31 mouse cellular contexts compared by ENCODE assay signal in the genomic region with DNA sequence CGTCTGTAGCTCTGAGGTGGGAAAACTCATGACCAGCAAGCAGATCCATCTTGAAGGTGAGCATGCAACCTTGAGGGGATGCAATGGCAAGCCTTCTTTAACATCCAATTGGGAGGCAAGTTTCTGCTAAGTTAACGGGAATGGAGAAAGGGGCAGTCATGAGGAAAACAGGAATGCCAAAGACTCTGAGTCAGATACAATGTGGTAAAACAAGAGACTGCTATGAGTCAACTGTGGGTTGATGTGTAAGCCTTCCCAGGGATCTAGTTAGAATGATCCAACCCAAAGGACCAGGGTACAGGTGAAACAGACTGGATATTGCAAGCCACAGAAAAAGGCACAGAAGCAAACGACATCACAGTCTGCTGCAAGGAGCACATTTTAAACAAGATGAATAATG.
DNase-seq lines count a peak whose midpoint lies in the region; ATAC-seq and TF ChIP-seq lines count a peak whose summit lies in the region.
"Had no signal": no experiment of that assay in that cellular context is flagged by ENCODE, and none has a peak within 500 bp of the region (broad histone marks: within the 10 kb centered on the region; RNA-seq: fewer than 3 reads in every experiment).

No protein-coding gene starts in this region.

- WGBS in hindbrain, embryonic 14.5 days: 75% methylated on average over 3 of the region's 3 CpGs

- H3K36me3 ChIP-seq in C2C12 (ENCODE audit: control insufficient read depth, insufficient read depth): no peaks in the 10 kb centered on the region
- H3K36me3 ChIP-seq in hindbrain, embryonic 14.5 days (replicated peaks; ENCODE audit: control insufficient read depth, insufficient read depth): no peaks in the 10 kb centered on the region
- H3K36me3 ChIP-seq: embryonic facial prominence, embryonic 10.5 days; embryonic facial prominence, embryonic 13.5 days; heart, embryonic 12.5 days; heart, embryonic 15.5 days; hindbrain, embryonic 10.5 days; hindbrain, embryonic 13.5 days had no signal

- H3K4me1 ChIP-seq in hindbrain, embryonic 14.5 days (replicated peaks; ENCODE audit: control insufficient read depth, insufficient read depth, low read length): no peaks in the 10 kb centered on the region
- H3K4me1 ChIP-seq: embryonic facial prominence, embryonic 13.5 days; heart, embryonic 15.5 days; hindbrain, embryonic 13.5 days had no signal

- no peak overlapping the region for H3K9ac ChIP-seq in hindbrain, embryonic 14.5 days
- H3K9ac ChIP-seq: embryonic facial prominence, embryonic 13.5 days; forebrain, postnatal 0 days; heart, embryonic 12.5 days; heart, embryonic 15.5 days; hindbrain, embryonic 13.5 days had no signal

- no peak overlapping the region for H3ac ChIP-seq in C2C12 (ENCODE audit: control insufficient read depth, insufficient read length, low read depth)

- H3K4me2 ChIP-seq in hindbrain, embryonic 14.5 days (replicated peaks): no peak overlapping the region
- H3K4me2 ChIP-seq: embryonic facial prominence, embryonic 13.5 days; heart, embryonic 12.5 days; heart, embryonic 15.5 days; hindbrain, embryonic 13.5 days had no signal

- H3K79me3 ChIP-seq in C2C12 (ENCODE audit: low read depth): no peaks in the 10 kb centered on the region

- peak; percentile 70 for ATAC-seq in frontal cortex, adult (ENCODE audit: low TSS enrichment)
- peak; percentile 99 for ATAC-seq in Patski
- ATAC-seq in hindbrain, embryonic 14.5 days (ENCODE audit: low FRiP score): no peak
- ATAC-seq: activated CD4-positive, CD25-positive, alpha-beta regulatory T cell, adult 4 months; forebrain, embryonic 14.5 days; forebrain, postnatal 0 days; hindbrain, postnatal 0 days; inflammation-experienced regulatory T-cells, adult 6 months; intestine, postnatal 0 days had no signal

- no peak for TF ChIP-seq CTCF in C2C12 (IDR thresholded peaks at IDR 0.05; ENCODE audit: control insufficient read depth, insufficient read depth, insufficient read length)
- no peak for TF ChIP-seq CTCF in Patski (IDR thresholded peaks at IDR 0.05)

- no peak overlapping the region for H3K27ac ChIP-seq in hindbrain, embryonic 14.5 days
- H3K27ac ChIP-seq: embryonic facial prominence, embryonic 10.5 days; embryonic facial prominence, embryonic 13.5 days; gastrocnemius, adult 2 months; heart, embryonic 15.5 days; hindbrain, embryonic 10.5 days; hindbrain, embryonic 13.5 days; hindbrain, postnatal 0 days had no signal

- H3K27me3 ChIP-seq in C2C12 (ENCODE audit: control insufficient read depth, insufficient read depth, insufficient read length) (no peaks in the 10 kb centered on the region), Patski (no peaks in the 10 kb centered on the region)
- H3K27me3 ChIP-seq in hindbrain, embryonic 14.5 days (ENCODE audit: control insufficient read depth, insufficient read depth, low read length): no peaks in the 10 kb centered on the region
- H3K27me3 ChIP-seq: embryonic facial prominence, embryonic 13.5 days; heart, embryonic 12.5 days; heart, embryonic 15.5 days; hindbrain, embryonic 13.5 days had no signal

- H3K79me2 ChIP-seq in C2C12 (ENCODE audit: control insufficient read depth, insufficient read depth): no peaks in the 10 kb centered on the region

- H3K9me3 ChIP-seq in hindbrain, embryonic 14.5 days (ENCODE audit: control insufficient read depth, low read length): 0 out of 2 replicates have a peak, but pooled peaks cover 6% of the 10 kb centered on the region
- H3K9me3 ChIP-seq: embryonic facial prominence, embryonic 10.5 days; embryonic facial prominence, embryonic 13.5 days; heart, embryonic 12.5 days; heart, embryonic 15.5 days; hindbrain, embryonic 10.5 days had no signal

- DNase-seq in frontal cortex, postnatal 36 days (ENCODE audit: low spot score in 2 of 2): no peak
- DNase-seq in Patski (ENCODE audit: low read depth, low spot score): peak; percentile 54
- DNase-seq in fibroblast of lung, adult 2 months (ENCODE audit: low read depth): peak; percentile 54
- DNase-seq in kidney, adult 11 months: no peak
- no peak for DNase-seq in hindbrain, embryonic 14.5 days (ENCODE audit: low spot score)
- no peak for DNase-seq in right cerebral cortex, postnatal 4 days
- DNase-seq: adrenal gland, postnatal 10 days; cerebellum, adult 11-12 months; cerebellum, adult 8-10 months; cerebellum, postnatal 10 days; cerebellum, postnatal 36 days; embryo, embryonic 11 days; forebrain, postnatal 0 days; gastrocnemius, adult 2 months; gastrocnemius, postnatal 14 days; heart, adult 11 months; heart, postnatal 10 days; heart, postnatal 36 days had no signal

- CTCF ChIA-PET in Patski (lab: Charles Lee): interaction anchor here (1.1 kb wide), 1 partner anchor 11 kb away, joined by 3 read pairs; no protein-coding TSS in a partner anchor

- POLR2A ChIA-PET in Patski (lab: Charles Lee): interaction anchor here (0.6 kb wide), 1 partner anchor 61 kb away, joined by 3 read pairs; no protein-coding TSS in a partner anchor

- in situ Hi-C loops in Patski (cut with MboI; ENCODE audit: low pct_unique_long_range_greater_than_20kb): no loop called here

- no peak overlapping the region for H3K4me3 ChIP-seq in C2C12 (ENCODE audit: insufficient read depth, poor library complexity, severe bottlenecking)
- H3K4me3 ChIP-seq in hindbrain, embryonic 14.5 days (replicated peaks; ENCODE audit: low read length): no peak overlapping the region
- H3K4me3 ChIP-seq: embryonic facial prominence, embryonic 10.5 days; embryonic facial prominence, embryonic 13.5 days; gastrocnemius, adult 2 months; heart, embryonic 12.5 days; heart, embryonic 15.5 days; hindbrain, embryonic 10.5 days; hindbrain, embryonic 13.5 days had no signal

TF ChIP-seq in C2C12, 6 proteins besides CTCF, POLR2A, EP300 and RAD21:
- TF ChIP-seq FOSL1 (IDR thresholded peaks at IDR 0.05; ENCODE audit: insufficient read depth, low read length, poor library complexity, severe bottlenecking): peak; percentile 95
- TF ChIP-seq MYOG (IDR thresholded peaks at IDR 0.05; ENCODE audit: control insufficient read depth, extremely low read depth, insufficient read length): no peak
- peak; percentile 45 for TF ChIP-seq MYOD1 (IDR thresholded peaks at IDR 0.05; ENCODE audit: control insufficient read depth, insufficient read length, low read depth)
- TF ChIP-seq MAX (IDR thresholded peaks at IDR 0.05): peak; percentile 84
- no peak for TF ChIP-seq USF1 (IDR thresholded peaks at IDR 0.05; ENCODE audit: low read depth)

Comparison
In these comparisons a context has a peak if more than half of its experiments do, and no peak if none do; other contexts are left out.
1. DNase-seq: peak in Patski (single experiment) and fibroblast of lung, adult 2 months (single experiment); none in frontal cortex, postnatal 36 days (0 of 2), kidney, adult 11 months (single experiment), hindbrain, embryonic 14.5 days (single experiment) and right cerebral cortex, postnatal 4 days (single experiment).